Mouse (Mus musculus): Measurements from ENCODE around the gene Slc7a8.

- TF ChIP-seq GATA1 (IDR thresholded peaks at IDR 0.05; ENCODE audit: low read length) (no peak), TAL1 (IDR thresholded peaks at IDR 0.05; ENCODE audit: low read length) (no peak)
Measured at GRCm38 (mm10) chr14:54769068-54769425, 12.7 kb downstream of the Slc7a8 start.

Data from erythroblast, embryonic 14.5 days (primary cell).